Mouse (Mus musculus) small intestine, adult 2 months (tissue): ENCODE results near the gene Atxn7l2.

Source experiments
- CTCF ChIP-seq: fragments of 200-500 bp; IDR thresholded peaks from 2 replicates; pipeline ENCODE4 v1.5.1; 2012; ENCODE audit warnings: low read depth, mild to moderate bottlenecking, control low read depth, inconsistent platforms, low read length, moderate library complexity, mixed read lengths; ENCODE audit not compliant: insufficient replicate concordance, insufficient read length; ENCODE audit errors: extremely low read depth
- POLR2A ChIP-seq: fragments of 200-500 bp; IDR thresholded peaks from 2 replicates; pipeline ENCODE4 v1.6.1; 2012; ENCODE audit warnings: low read depth, mild to moderate bottlenecking, control low read depth, inconsistent platforms, low read length, moderate library complexity

GRCm38 (mm10) chr3:108209001-108209400 is 1.7 kb downstream of the Atxn7l2 start:
- TF ChIP-seq POLR2A: no peak
- no peak for TF ChIP-seq CTCF
